Mouse (Mus musculus): ENCODE data around the gene Itgb4. TPM values are rescaled to one million over a fixed set of nuclear protein-coding genes. Genes with fewer than 3 reads are reported as not detected.
A peak's percentile ranks its signal among the peaks of the same experiment; 100 is the strongest.

The Itgb4 gene
- polyA plus RNA-seq, 1 experiment, result 2.1 TPM

DNA sequence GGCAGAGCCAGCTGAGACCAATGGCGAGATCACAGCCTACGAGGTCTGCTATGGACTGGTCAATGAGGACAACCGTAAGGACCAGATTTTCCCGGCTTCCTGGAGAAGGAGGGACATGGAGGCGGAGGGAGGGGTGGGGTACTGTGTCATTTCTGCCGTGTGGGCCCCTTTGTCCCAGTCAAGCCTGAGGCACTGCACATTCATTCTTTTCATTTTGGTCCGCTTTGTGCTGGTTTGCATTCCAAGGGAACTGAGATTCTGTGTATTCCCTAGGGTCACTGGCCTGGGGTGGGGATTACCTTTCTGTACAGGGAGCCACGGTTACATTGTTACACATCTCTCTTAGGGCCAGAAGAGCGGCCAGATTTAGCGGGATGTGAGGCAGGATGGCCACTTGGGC, 26.1 kb downstream of the Itgb4 start:
- no peak for DNase-seq (ENCODE audit: low read depth)
- TF ChIP-seq POLR2A (IDR thresholded peaks at IDR 0.05; ENCODE audit: borderline replicate concordance, extremely low read depth, insufficient read depth, insufficient read length, poor library complexity, severe bottlenecking) (no peak), CTCF (IDR thresholded peaks at IDR 0.05; ENCODE audit: borderline replicate concordance, extremely low read depth, insufficient read depth, insufficient read length) (no peak)

- TF ChIP-seq CTCF (IDR thresholded peaks at IDR 0.05; ENCODE audit: borderline replicate concordance, extremely low read depth, insufficient read depth, insufficient read length), result no peak
- TF ChIP-seq POLR2A (IDR thresholded peaks at IDR 0.05; ENCODE audit: borderline replicate concordance, extremely low read depth, insufficient read depth, insufficient read length, poor library complexity, severe bottlenecking), result no peak
- no peak for DNase-seq (ENCODE audit: low read depth)
These were observed 27.2 kb downstream of the Itgb4 start for GRCm38 (mm10) chr11:116001725-116002124.

- DNase-seq (ENCODE audit: low read depth), result no peak
- no peak for TF ChIP-seq CTCF (IDR thresholded peaks at IDR 0.05; ENCODE audit: borderline replicate concordance, extremely low read depth, insufficient read depth, insufficient read length)
- no peak for TF ChIP-seq POLR2A (IDR thresholded peaks at IDR 0.05; ENCODE audit: borderline replicate concordance, extremely low read depth, insufficient read depth, insufficient read length, poor library complexity, severe bottlenecking)
These were observed 28.4 kb downstream of the Itgb4 start for GRCm38 (mm10) chr11:116002894-116003293.

GRCm38 (mm10) chr11:116004186-116004823, 29.8 kb downstream of the Itgb4 start:
- no peak for TF ChIP-seq CTCF (IDR thresholded peaks at IDR 0.05; ENCODE audit: borderline replicate concordance, extremely low read depth, insufficient read depth, insufficient read length)
- DNase-seq (ENCODE audit: low read depth), result no peak

DNA sequence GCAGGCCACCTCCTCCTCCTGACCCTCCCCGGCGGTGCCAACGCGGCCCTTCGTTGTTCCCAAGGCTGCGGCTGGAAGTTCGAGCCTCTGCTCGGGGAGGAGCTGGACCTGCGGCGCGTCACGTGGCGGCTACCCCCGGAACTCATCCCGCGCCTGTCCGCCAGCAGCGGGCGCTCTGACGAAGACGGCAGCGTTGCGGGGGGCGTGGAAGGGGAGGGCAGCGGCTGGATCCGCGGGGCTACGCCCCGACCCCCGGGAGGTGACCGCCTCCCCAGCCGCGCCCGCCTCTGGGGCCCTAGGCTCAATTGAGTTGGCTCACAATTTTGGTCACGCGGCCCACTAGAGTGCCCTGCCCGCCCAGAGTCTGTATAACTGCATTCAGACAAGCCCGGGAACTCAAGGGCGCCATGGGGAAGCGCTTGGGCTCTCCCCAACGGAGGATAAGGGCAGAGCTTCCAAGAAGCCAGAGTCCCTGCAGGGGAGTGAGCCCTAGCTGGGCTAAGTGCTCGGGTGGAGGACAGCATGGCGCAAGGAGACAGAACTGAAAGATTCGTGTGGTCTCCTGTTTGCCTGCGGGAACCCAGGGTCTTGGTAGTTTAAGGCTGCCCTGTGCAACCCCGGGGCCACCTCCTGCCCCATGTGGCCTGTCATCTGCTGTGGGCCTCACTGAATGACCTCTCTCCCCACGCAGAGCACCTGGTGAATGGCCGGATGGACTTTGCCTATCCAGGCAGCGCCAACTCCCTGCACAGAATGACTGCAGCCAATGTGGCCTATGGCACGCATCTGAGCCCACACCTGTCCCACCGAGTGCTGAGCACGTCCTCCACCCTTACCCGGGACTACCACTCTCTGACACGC, 30.6 kb downstream of the Itgb4 start:
- peak; percentile 81 for DNase-seq (ENCODE audit: low read depth)
- TF ChIP-seq CTCF (IDR thresholded peaks at IDR 0.05; ENCODE audit: borderline replicate concordance, extremely low read depth, insufficient read depth, insufficient read length) (peak; percentile 49), POLR2A (IDR thresholded peaks at IDR 0.05; ENCODE audit: borderline replicate concordance, extremely low read depth, insufficient read depth, insufficient read length, poor library complexity, severe bottlenecking) (no peak)

- TF ChIP-seq CTCF (IDR thresholded peaks at IDR 0.05; ENCODE audit: borderline replicate concordance, extremely low read depth, insufficient read depth, insufficient read length) (no peak), POLR2A (IDR thresholded peaks at IDR 0.05; ENCODE audit: borderline replicate concordance, extremely low read depth, insufficient read depth, insufficient read length, poor library complexity, severe bottlenecking) (no peak)
- DNase-seq (ENCODE audit: low read depth), result no peak
These were observed 31.4 kb downstream of the Itgb4 start for GRCm38 (mm10) chr11:116005701-116006419.

- no peak for DNase-seq (ENCODE audit: low read depth)
- TF ChIP-seq CTCF (IDR thresholded peaks at IDR 0.05; ENCODE audit: borderline replicate concordance, extremely low read depth, insufficient read depth, insufficient read length), result no peak
- TF ChIP-seq POLR2A (IDR thresholded peaks at IDR 0.05; ENCODE audit: borderline replicate concordance, extremely low read depth, insufficient read depth, insufficient read length, poor library complexity, severe bottlenecking), result no peak
These were observed 32.8 kb downstream of the Itgb4 start for GRCm38 (mm10) chr11:116007095-116007850.

- DNase-seq (ENCODE audit: low read depth), result no peak
- TF ChIP-seq CTCF (IDR thresholded peaks at IDR 0.05; ENCODE audit: borderline replicate concordance, extremely low read depth, insufficient read depth, insufficient read length), result no peak
- no peak for TF ChIP-seq POLR2A (IDR thresholded peaks at IDR 0.05; ENCODE audit: borderline replicate concordance, extremely low read depth, insufficient read depth, insufficient read length, poor library complexity, severe bottlenecking)
These were observed 33.9 kb downstream of the Itgb4 start for GRCm38 (mm10) chr11:116008411-116008810.

DNA sequence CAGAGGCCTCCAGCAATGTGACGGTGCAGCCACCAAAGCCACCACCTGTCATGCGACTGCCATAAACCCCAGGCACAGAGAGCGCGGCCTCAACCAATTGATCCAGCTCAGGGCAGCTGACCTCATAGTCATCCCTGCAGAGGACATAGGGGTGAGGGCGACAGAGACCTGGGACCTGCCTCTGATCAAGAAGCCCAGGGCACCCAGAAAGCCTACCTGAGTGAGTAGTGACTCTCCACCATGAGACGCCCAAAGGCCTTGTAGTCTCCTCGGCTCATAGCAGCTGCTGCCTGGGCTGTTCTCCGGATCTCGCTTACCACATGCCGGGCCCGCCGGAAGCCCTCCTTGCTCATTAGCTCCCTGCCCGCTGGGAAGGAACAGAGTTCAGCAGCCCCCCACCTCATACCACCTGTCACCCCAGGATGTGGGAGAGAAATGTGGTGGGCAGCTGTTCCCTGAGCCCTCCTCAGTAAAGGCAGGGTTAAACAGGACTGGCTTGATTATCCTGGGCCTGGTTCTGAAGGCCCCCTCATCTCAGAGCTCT, 34.4 kb downstream of the Itgb4 start:
- TF ChIP-seq CTCF (IDR thresholded peaks at IDR 0.05; ENCODE audit: borderline replicate concordance, extremely low read depth, insufficient read depth, insufficient read length) (no peak), POLR2A (IDR thresholded peaks at IDR 0.05; ENCODE audit: borderline replicate concordance, extremely low read depth, insufficient read depth, insufficient read length, poor library complexity, severe bottlenecking) (no peak)
- no peak for DNase-seq (ENCODE audit: low read depth)

DNA sequence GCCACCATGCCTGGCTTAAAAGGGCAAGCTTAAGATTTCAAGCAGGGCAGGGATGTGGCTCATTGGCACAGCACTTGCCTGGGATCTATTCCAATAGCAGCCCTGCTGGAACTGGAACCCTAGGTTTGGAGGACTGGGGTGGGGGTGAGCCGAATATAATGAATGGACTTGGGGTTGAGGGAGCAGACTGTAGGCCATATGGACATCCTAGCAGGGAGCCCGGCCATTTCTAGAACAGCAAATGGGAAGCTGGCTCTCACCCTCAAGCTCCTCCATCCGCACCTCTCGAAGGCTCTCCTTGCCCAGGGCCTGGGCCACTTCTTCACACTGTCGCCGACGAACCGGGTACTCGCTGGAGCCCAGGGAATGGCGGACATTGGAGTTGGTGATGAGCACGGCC, 35.2 kb downstream of the Itgb4 start:
- TF ChIP-seq POLR2A (IDR thresholded peaks at IDR 0.05; ENCODE audit: borderline replicate concordance, extremely low read depth, insufficient read depth, insufficient read length, poor library complexity, severe bottlenecking), result no peak
- no peak for TF ChIP-seq CTCF (IDR thresholded peaks at IDR 0.05; ENCODE audit: borderline replicate concordance, extremely low read depth, insufficient read depth, insufficient read length)
- peak; percentile 54 for DNase-seq (ENCODE audit: low read depth)
